Mouse (Mus musculus) midbrain, embryonic 11.5 days (tissue): ENCODE measurements around the gene Atl1. TPM values are rescaled to one million over a fixed set of nuclear protein-coding genes. Genes with fewer than 3 reads are reported as not detected.

ENCODE experiments used
- ATAC-seq: fragments of 200-750 bp; cut with Nextera tagmentation; 2 replicates; pipeline ENCODE4 v1.8.0; 2017; ENCODE audit warnings: moderate TSS enrichment, moderate library complexity; ENCODE audit not compliant: low FRiP score
- DNase-seq: peaks from one replicate; pipeline ENCODE4 v3.0.0; 2015; ENCODE audit warnings: low spot score; ENCODE audit errors: missing footprints
- H3K27ac ChIP-seq: fragments of 300-500 bp; sonication (generic); 2 replicates; pipeline ENCODE4 v1.5.1; 2014; ENCODE audit warnings: low read depth, low read length
- H3K27me3 ChIP-seq: fragments of 300-500 bp; sonication (generic); 2 replicates; pipeline ENCODE4 v1.6.1; 2014; ENCODE audit warnings: mild to moderate bottlenecking, low read length, moderate library complexity, mixed read lengths; ENCODE audit not compliant: control insufficient read depth, insufficient read depth
- H3K36me3 ChIP-seq: fragments of 300-500 bp; sonication (generic); 2 replicates; pipeline ENCODE4 v1.6.1; 2014; ENCODE audit warnings: mild to moderate bottlenecking, low read length, moderate library complexity, mixed read lengths; ENCODE audit not compliant: control insufficient read depth, insufficient read depth
- H3K4me1 ChIP-seq: fragments of 300-500 bp; sonication (generic); 2 replicates; pipeline ENCODE4 v1.6.1; 2014; ENCODE audit warnings: low read length; ENCODE audit not compliant: control insufficient read depth, insufficient read depth
- H3K4me2 ChIP-seq: fragments of 300-500 bp; sonication (generic); 2 replicates; pipeline ENCODE4 v1.6.1; 2014; ENCODE audit warnings: mild to moderate bottlenecking, moderate library complexity
- H3K4me3 ChIP-seq: fragments of 300-500 bp; sonication (generic); 2 replicates; pipeline ENCODE4 v1.5.1; 2014; ENCODE audit warnings: low read depth, low read length
- H3K9ac ChIP-seq: fragments of 300-500 bp; sonication (generic); 2 replicates; pipeline ENCODE4 v1.6.1; 2014; ENCODE audit warnings: low read length
- H3K9me3 ChIP-seq: fragments of 300-500 bp; sonication (generic); 2 replicates; pipeline ENCODE4 v1.6.1; 2016; ENCODE audit warnings: low read length; ENCODE audit not compliant: control insufficient read depth
- WGBS: fragments of 180-500 bp; shearing (Covaris S2); extraction: QIAGEN DNeasy Blood & Tissue Kit; methylation state at CpG from one replicate; pipeline ENCODE4 v1.1.7; 2014; 5-methylcytosine and 5-hydroxymethylcytosine counted together
- polyA plus RNA-seq: library from polyadenylated mRNA; unstranded; fragments of >200 nt; fragmentation: Nextera tagmentation; extraction: Ambion mirVana; gene quantifications from 2 replicates; pipeline ENCODE4 v1.2.1, GENCODE M21; 2014

The Atl1 gene
- polyA plus RNA-seq, 1 experiment from 2014 or later = 57.4 TPM

- Histone ChIP-seq H3K27me3 (no peaks in the 10 kb centered on the region), H3K4me2 (no peak overlapping the region), H3K4me3 (no peak overlapping the region), H3K9me3 (no peaks in the 10 kb centered on the region), H3K4me1 (no peaks in the 10 kb centered on the region), H3K27ac (no peak overlapping the region), H3K36me3 (no peaks in the 10 kb centered on the region), H3K9ac (no peak overlapping the region)
- 84% methylated on average over 2 of the region's 2 CpGs for WGBS
- no peak for DNase-seq
- no peak for ATAC-seq
Measured at GRCm38 (mm10) chr12:69917870-69918269, 25.5 kb downstream of the Atl1 start.

DNA sequence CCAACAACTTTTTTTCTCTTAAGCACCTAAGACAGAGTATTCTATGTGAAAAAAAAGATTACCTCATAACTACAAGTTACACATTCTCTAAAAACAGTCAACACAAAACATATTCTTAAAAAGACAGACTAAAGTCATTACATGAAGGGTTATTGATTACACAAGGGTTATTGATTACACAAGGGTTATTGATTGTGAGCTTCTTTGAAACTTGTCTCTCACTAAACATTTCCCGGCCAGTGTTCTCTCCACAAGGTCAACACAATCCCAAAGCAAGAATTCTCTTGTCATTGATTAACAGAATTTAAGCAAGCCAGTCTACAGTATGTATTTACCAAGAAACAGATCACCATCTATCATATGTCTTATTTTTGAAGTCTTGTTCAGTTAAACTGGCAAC lies 29.7 kb downstream of the Atl1 start:
- H3K27ac ChIP-seq = no peak overlapping the region
- no peak overlapping the region for H3K4me3 ChIP-seq
- no peaks in the 10 kb centered on the region for H3K36me3 ChIP-seq
- ATAC-seq = no peak
- no peak overlapping the region for H3K9ac ChIP-seq
- H3K9me3 ChIP-seq = no peaks in the 10 kb centered on the region
- WGBS = 77% methylated on average over 1 of the region's 1 CpGs
- H3K4me1 ChIP-seq = no peaks in the 10 kb centered on the region
- no peak for DNase-seq
- H3K4me2 ChIP-seq = no peak overlapping the region
- H3K27me3 ChIP-seq = no peaks in the 10 kb centered on the region

DNA sequence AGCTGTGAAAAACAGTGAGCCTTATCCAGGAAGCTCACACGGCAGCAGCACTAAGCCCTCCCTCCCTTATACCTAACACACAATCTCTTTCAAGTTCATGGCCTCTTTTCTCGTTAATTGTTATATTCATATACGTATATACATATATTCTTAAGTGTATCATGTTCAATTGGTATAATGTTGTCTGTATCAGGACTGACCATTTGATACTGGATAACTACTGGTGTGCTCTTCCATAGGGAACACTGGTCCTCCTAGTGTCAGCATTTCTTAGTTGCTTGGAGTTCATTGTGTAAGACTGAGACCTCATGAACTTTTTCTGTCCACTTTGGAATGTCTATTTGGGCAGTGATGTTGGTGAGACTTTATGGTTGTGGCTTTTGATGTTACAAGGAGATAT lies 30.7 kb downstream of the Atl1 start:
- Histone ChIP-seq H3K9ac (no peak overlapping the region), H3K27me3 (no peaks in the 10 kb centered on the region), H3K9me3 (no peaks in the 10 kb centered on the region), H3K4me2 (no peak overlapping the region), H3K36me3 (no peaks in the 10 kb centered on the region), H3K27ac (no peak overlapping the region), H3K4me1 (no peaks in the 10 kb centered on the region), H3K4me3 (no peak overlapping the region)
- ATAC-seq = no peak
- no peak for DNase-seq
- 85% methylated on average over 3 of the region's 3 CpGs for WGBS

DNA sequence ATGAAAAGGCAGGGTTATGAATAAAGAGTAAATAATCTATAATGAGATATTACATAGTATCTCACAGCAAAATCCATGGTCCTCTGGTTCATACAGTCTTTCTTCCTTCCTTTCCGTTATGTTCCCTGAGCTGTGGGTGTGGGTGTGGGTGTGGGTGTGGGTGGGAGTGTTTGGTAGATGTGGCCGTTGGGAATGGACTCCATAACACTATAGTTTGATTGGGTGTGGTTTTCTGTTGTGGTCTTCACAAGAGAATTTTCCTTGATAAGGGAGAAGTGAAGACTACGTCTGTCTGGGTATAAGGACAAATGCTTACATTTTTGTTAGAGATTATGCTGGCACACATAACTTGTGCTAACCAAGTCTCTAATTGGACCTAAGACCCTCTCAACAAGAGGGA lies 31.2 kb downstream of the Atl1 start:
- Histone ChIP-seq H3K4me3 (no peak overlapping the region), H3K27me3 (no peaks in the 10 kb centered on the region), H3K9me3 (no peaks in the 10 kb centered on the region), H3K9ac (no peak overlapping the region), H3K4me2 (no peak overlapping the region), H3K36me3 (no peaks in the 10 kb centered on the region), H3K27ac (no peak overlapping the region), H3K4me1 (no peaks in the 10 kb centered on the region)
- 67% methylated on average over 3 of the region's 3 CpGs for WGBS
- ATAC-seq (no peak), DNase-seq (no peak)

DNA sequence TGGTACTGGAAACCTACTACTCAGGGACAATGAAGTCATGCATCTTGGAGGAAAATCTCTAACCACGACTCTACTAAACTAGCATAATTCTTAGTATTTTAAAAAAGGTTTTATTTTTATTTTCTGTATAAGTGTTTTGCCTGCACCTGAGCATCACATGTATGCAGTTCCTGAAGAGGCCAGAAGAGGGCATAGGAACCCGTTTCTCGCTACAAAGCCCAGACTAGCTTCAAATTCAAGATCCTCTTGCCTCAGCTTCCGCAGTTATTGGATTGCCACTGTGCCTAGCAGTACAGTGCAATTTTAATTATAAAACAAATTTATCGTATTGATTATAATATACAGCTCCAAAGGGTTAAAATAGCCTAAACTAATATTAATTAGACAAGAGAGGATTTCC lies 31.6 kb downstream of the Atl1 start:
- Histone ChIP-seq H3K27ac (no peak overlapping the region), H3K4me2 (no peak overlapping the region), H3K27me3 (no peaks in the 10 kb centered on the region), H3K9ac (no peak overlapping the region), H3K36me3 (no peaks in the 10 kb centered on the region), H3K9me3 (no peaks in the 10 kb centered on the region), H3K4me1 (no peaks in the 10 kb centered on the region), H3K4me3 (no peak overlapping the region)
- 14% methylated on average over 5 of the region's 5 CpGs for WGBS
- no peak for DNase-seq
- ATAC-seq = no peak

GRCm38 (mm10) chr12:69926716-69927115 lies 34.3 kb downstream of the Atl1 start:
- H3K9ac ChIP-seq = no peak overlapping the region
- WGBS = 56% methylated on average over 7 of the region's 7 CpGs
- no peak for DNase-seq

DNA sequence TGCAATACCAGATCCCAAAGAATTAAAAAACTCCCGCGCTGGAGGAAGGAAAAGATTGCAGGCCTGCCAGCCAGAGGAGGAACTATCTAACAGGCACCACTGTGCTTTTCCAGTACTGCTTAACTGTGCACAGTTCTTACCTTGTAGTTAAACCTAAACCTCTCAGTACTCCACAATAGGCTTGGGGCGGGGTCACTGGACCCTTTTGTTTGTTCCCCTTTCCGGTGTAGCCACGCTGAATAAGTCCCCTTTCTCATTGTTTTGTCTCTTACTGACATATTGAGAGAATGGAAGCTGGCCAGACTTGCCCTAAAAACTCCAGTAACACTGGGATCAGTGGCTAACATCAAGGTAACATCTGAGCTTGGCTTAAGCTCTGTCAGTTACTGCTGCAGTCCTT lies 45.3 kb downstream of the Atl1 start:
- H3K36me3 ChIP-seq = peaks cover 5% of the 10 kb centered on the region; the same call in 1 of the 2 replicates

More at GRCm38 (mm10) chr12:69926716-69927115, 34.3 kb downstream of the Atl1 start:
- Histone ChIP-seq H3K36me3 (no peaks in the 10 kb centered on the region), H3K27ac (no peak overlapping the region), H3K4me1 (no peaks in the 10 kb centered on the region), H3K9me3 (no peaks in the 10 kb centered on the region), H3K27me3 (no peaks in the 10 kb centered on the region), H3K4me3 (no peak overlapping the region), H3K4me2 (no peak overlapping the region)
- ATAC-seq = no peak

GRCm38 (mm10) chr12:69939291-69939690 lies 46.9 kb downstream of the Atl1 start:
- Histone ChIP-seq H3K9ac (no peak overlapping the region), H3K4me1 (0 out of 2 replicates have a peak, but pooled peaks cover 3% of the 10 kb centered on the region), H3K4me2 (no peak overlapping the region), H3K9me3 (0 out of 2 replicates have a peak, but pooled peaks cover 3% of the 10 kb centered on the region), H3K27me3 (no peaks in the 10 kb centered on the region), H3K27ac (no peak overlapping the region), H3K4me3 (no peak overlapping the region), H3K36me3 (peaks cover 5% of the 10 kb centered on the region; the same call in 1 of the 2 replicates)
- DNase-seq = no peak
- 51% methylated on average over 2 of the region's 2 CpGs for WGBS
- ATAC-seq = no peak

More for the DNA sequence above, 45.3 kb downstream of the Atl1 start:
- 0 out of 2 replicates have a peak, but pooled peaks cover 3% of the 10 kb centered on the region for H3K4me1 ChIP-seq
- H3K27me3 ChIP-seq = no peaks in the 10 kb centered on the region
- H3K9me3 ChIP-seq = 0 out of 2 replicates have a peak, but pooled peaks cover 3% of the 10 kb centered on the region
- no peak overlapping the region for H3K4me2 ChIP-seq
- WGBS = 55% methylated on average over 5 of the region's 5 CpGs
- H3K4me3 ChIP-seq = no peak overlapping the region
- ATAC-seq (no peak), DNase-seq (no peak)
- H3K27ac ChIP-seq = no peak overlapping the region
- H3K9ac ChIP-seq = no peak overlapping the region

- WGBS = 46% methylated on average over 1 of the region's 1 CpGs
- ATAC-seq (no peak), DNase-seq (no peak)
- Histone ChIP-seq H3K9ac (no peak overlapping the region), H3K4me2 (no peak overlapping the region), H3K4me3 (no peak overlapping the region), H3K27me3 (no peaks in the 10 kb centered on the region), H3K36me3 (peaks cover 5% of the 10 kb centered on the region; the same call in 1 of the 2 replicates), H3K9me3 (0 out of 2 replicates have a peak, but pooled peaks cover 3% of the 10 kb centered on the region), H3K27ac (no peak overlapping the region), H3K4me1 (0 out of 2 replicates have a peak, but pooled peaks cover 3% of the 10 kb centered on the region)
Measured at GRCm38 (mm10) chr12:69941655-69942329, 49.4 kb downstream of the Atl1 start.
